Mouse (Mus musculus) neural tube, embryonic 14.5 days (tissue): ENCODE results near the gene Klhl24. TPM values are rescaled to one million over a fixed set of nuclear protein-coding genes. Genes with fewer than 3 reads are reported as not detected.

Source experiments
- polyA plus RNA-seq: library from polyadenylated mRNA; unstranded; fragments of >200 nt; fragmentation: Nextera tagmentation; extraction: Ambion mirVana; gene quantifications from 2 replicates; pipeline ENCODE4 v1.2.1, GENCODE M21; 2014

The Klhl24 gene
- polyA plus RNA-seq, 1 experiment from 2014 or later: 57.9 TPM

Other genes starting within 250 kb of the Klhl24 start
- 2.2 and 5.2 TPM in 2 replicates for gene Klhl6, start 114.5 kb upstream of the Klhl24 start, polyA plus RNA-seq
- 25.7 and 31.5 TPM in 2 replicates for gene Yeats2, start 43.5 kb downstream of the Klhl24 start, polyA plus RNA-seq
- gene Map6d1, start 143.8 kb downstream of the Klhl24 start, polyA plus RNA-seq: 6.4 and 9.1 TPM in 2 replicates
- gene Parl, start 204.8 kb downstream of the Klhl24 start, polyA plus RNA-seq: 79.1 and 79.2 TPM in 2 replicates
- not detected in 2 replicates for gene Cyp2ab1, start 227.9 kb downstream of the Klhl24 start, polyA plus RNA-seq